Mouse (Mus musculus) retina, embryonic 14.5 days (tissue): ENCODE measurements at regions not wholly inside any gene's neighbourhood (a gene's known extent, or its start where the extent isn't known, plus 50 kb on each side); places are given as distances from the start of the nearest gene placed in this dataset.

Experiments used
- DNase-seq: peaks from one replicate; pipeline ENCODE4 v3.0.0-alpha.2; 2015; ENCODE audit warnings: low spot score

DNA sequence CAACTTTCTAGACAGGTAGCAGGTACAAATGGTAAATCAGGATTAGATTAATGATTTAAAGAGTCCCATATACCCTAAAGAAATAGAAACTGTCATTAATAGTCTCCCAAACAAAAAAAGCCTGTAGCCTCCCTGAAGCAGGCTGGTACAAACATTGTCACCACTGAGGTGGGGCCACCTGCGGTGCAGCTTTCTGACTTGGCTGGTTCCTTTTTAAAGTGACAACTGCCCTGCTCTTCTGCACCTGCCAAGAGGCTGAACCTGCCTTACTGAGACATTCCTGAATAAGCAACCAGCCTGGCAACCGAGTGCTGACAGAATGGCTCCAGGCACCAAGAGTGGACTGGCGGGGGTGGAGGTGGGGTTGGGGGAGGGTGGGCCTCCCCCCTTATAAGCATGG is 687.0 kb upstream of the Vrk2 start:
- DNase-seq: no peak

DNA sequence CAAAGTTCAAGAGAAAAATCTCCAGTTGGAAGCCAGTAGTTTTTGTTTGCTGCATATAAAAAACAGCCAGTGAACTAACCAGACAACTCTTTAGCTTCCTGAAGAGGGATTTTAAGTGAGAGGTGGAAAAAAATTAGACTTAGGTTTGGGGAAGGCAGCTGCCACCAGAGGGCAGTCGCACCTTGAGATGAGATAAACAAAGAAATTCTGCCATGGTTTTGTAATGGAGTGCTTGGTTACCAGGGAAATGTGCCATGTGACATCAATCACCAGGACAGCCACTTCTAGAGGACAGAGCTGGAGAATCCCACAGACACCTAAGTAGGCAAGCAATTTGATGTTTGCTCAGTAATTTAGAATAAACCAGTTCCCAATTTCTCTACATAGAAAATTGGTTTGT is 670.5 kb upstream of the Vrk2 start:
- peak; percentile 79 for DNase-seq

GRCm38 (mm10) chr11:27258521-27258920 is 664.7 kb upstream of the Vrk2 start:
- DNase-seq: no peak

DNA sequence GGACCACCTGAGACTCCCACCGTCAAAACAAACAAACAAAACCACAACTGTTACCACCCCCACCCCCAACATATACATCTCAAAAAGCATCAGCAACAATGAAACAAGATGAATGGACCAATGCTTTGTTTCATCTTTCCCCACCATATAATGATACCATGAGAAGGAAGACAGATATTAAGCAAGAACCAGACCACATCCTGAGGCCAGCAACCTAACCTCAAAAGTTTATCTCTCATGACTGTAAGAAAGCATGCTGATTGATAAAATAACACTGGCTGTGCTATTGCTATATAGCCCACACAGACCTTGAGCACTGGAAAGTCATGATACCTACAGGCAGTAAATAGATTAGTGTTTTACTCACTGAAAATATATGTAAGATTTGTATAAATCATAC is 642.1 kb upstream of the Vrk2 start:
- no peak for DNase-seq

- DNase-seq: no peak
Measured at GRCm38 (mm10) chr11:27226454-27226853, 632.7 kb upstream of the Vrk2 start.

GRCm38 (mm10) chr11:27222436-27222835 is 628.6 kb upstream of the Vrk2 start:
- DNase-seq: no peak

GRCm38 (mm10) chr11:27221956-27222355 is 628.2 kb upstream of the Vrk2 start:
- no peak for DNase-seq

DNA sequence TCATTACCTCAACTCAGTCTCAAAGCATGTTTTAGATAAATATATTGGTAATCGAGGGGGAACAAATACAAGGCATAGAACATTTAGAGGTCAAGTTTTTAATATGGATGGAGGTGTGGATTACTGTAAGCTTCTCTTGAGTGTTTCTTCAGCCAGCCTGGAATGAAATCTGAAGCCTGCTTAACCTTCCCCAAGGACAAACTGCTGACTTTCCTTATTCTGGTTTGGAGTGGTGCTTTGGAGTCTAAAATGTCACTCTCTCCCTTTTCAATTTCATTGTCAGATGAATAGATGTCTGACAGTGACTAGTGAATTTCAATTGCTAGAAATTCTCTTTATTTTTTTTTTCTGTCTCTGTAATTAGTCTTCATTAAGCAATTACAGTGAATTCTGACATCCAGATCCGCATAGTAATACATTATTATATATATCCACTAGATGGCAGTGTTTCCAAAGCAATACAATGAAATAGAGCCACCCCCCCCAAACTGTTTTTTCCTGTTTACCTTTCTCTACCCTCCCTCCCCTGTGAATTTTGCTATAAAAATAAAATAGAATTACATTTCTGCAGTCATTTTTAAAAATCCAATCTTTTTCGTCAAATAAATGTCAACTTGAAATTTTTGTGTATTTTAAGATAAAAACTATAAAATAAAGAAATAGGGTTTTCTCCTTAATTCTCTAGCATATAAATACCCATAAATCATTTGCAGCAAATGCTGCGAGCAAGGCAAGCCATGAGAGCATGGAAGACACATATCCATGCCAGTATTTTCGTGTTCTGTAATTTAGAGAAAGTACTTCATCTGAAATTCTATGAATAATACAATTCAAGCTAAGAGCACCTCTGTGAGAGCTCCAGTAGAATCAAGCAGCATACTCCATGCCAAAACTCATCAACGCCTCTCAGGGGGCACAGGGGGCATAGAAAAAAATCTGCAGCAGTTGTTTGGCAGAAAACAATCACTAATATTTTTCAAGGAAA is 626.2 kb upstream of the Vrk2 start:
- DNase-seq: peak; percentile 73

DNA sequence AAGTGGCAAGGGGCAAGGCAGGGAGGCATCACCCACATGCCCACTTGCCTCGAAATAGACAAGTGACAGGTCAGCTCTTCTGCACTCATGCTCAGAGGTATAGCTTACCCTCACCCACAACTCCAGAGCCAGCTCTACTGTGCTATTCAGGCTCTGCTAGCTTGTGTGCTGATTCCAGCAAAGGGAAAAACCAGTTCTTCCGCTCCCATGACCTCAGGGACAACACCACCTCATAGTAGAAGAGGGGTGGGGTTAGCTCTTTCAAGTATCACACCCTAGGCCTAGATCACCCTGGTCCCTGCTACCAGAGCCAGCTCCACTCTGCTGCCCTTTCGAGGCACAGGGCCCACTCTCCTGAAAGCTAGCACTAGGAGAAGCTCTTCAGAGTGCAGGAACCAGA is 622.0 kb upstream of the Vrk2 start:
- no peak for DNase-seq

GRCm38 (mm10) chr11:27203330-27204214 is 609.8 kb upstream of the Vrk2 start:
- no peak for DNase-seq

GRCm38 (mm10) chr11:27184035-27184434 is 590.2 kb upstream of the Vrk2 start:
- DNase-seq: no peak

DNA sequence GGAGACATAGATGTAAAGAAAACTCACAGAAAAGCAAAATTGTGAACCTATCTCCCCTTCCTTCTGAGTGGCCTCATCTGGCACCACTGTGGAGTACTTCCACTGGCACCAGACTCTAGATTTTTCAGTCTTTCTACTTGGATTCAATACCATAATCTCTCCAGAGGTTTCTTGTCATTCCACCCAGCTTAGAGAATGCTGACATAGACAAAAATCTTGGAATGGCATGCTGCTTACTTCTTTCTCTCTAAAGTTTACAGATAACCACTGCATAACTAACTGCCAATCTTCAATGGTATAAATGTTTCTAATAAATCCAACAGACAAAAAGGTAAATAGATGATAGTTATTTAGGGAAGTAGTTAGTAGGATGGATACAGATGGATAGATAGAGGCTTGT is 589.6 kb upstream of the Vrk2 start:
- DNase-seq: no peak

DNA sequence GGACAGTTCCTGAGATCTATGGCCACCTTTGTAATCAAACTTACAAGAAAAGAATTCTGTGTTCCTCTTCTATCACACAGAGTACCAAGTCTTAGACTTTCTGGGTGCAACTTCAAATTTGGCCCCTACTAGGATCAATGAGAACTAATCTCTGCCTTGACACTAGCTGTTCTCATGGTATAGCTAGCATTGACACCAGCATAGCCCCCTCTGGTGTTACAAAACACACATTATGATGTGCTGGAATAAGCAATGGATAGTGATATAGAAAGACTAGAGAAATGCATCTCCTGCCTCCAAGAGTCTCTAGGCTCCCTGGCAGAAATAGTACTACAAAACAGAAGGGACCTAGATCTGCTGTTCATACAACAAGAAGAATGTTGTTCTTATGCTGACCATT is 566.6 kb upstream of the Vrk2 start:
- DNase-seq: no peak
